Mouse (Mus musculus) left cerebral cortex, postnatal 25 days (tissue): ENCODE data around the gene Sbds. TPM values are rescaled to one million over a fixed set of nuclear protein-coding genes. Genes with fewer than 3 reads are reported as not detected.

Source experiments
- DNase-seq, 2 experiments: peaks; one replicate each; pipeline ENCODE4 v3.0.0; 2022; ENCODE audit warnings: low spot score in 2 of 2, mixed read lengths in 1 of 2
- intact Hi-C: fragments of 180-260 bp; cut with DNase I; formaldehyde crosslinking; loops from one replicate; pipeline ENCODE4 v1.15.1; 2025
- total RNA-seq, 2 experiments: library from RNA; stranded (reverse); gene quantifications; 2 replicates each; pipeline ENCODE4 v1.2.3; 2021

Gene Sbds
- total RNA-seq, 2 experiments from 2014 or later = 73.5 to 75.5 TPM

GRCm38 (mm10) chr5:130207299-130207698 is 48.0 kb downstream of the Sbds start:
- no peak for DNase-seq
- intact Hi-C loops = no loop called here

GRCm38 (mm10) chr5:130205441-130206023 is 49.8 kb downstream of the Sbds start:
- intact Hi-C loops = no loop called here
- DNase-seq = no peak

- DNase-seq = no peak
- intact Hi-C loops = no loop called here
Measured at GRCm38 (mm10) chr5:130204560-130204959, 50.8 kb downstream of the Sbds start.

GRCm38 (mm10) chr5:130203948-130204347 is 51.4 kb downstream of the Sbds start:
- intact Hi-C loops = no loop called here

GRCm38 (mm10) chr5:130200233-130201029 is 54.9 kb downstream of the Sbds start:
- DNase-seq = no peak
- intact Hi-C loops = no loop called here

More at GRCm38 (mm10) chr5:130203948-130204347, 51.4 kb downstream of the Sbds start:
- DNase-seq = no peak

GRCm38 (mm10) chr5:130197981-130198380 is 57.3 kb downstream of the Sbds start:
- no peak for DNase-seq
- intact Hi-C loops = no loop called here

- no peak for DNase-seq
- intact Hi-C loops = no loop called here
Measured at GRCm38 (mm10) chr5:130197454-130197853, 57.9 kb downstream of the Sbds start.

GRCm38 (mm10) chr5:130196307-130196706 is 59.0 kb downstream of the Sbds start:
- DNase-seq = peak in 1 of 2 experiments; percentile 8
- intact Hi-C loops = no loop called here

Other genes starting within 250 kb of the Sbds start
- gene Asl, start 226.3 kb downstream of the Sbds start, total RNA-seq = 10 to 100 TPM; 18.8 to 19.0 TPM
- gene Crcp, start 226.2 kb downstream of the Sbds start, total RNA-seq = 10 to 100 TPM; 29.7 to 30.7 TPM
- gene Tpst1, start 182.2 kb downstream of the Sbds start, total RNA-seq = 10 to 100 TPM; 33.3 to 34.1 TPM
- 10 to 100 TPM; 10.3 to 11.8 TPM for gene Kctd7, start 110.7 kb downstream of the Sbds start, total RNA-seq
- gene Rabgef1, start 83.7 kb downstream of the Sbds start, total RNA-seq = 10 to 100 TPM; 55.8 to 57.4 TPM
- gene Tmem248, start 38.4 kb downstream of the Sbds start, total RNA-seq = 10 to 100 TPM; 39.3 to 42.9 TPM
- 10 to 100 TPM; 15.5 to 16.4 TPM for gene Tyw1, start 89 bp upstream of the Sbds start, total RNA-seq
- gene Caln1, start 113.9 kb upstream of the Sbds start, total RNA-seq = 100 to 1,000 TPM; 130 to 154 TPM
- gene A330070K13Rik, start 129.1 kb upstream of the Sbds start, total RNA-seq = 1 to 10 TPM; 1.1 to 1.6 TPM